Mouse (Mus musculus) heart, postnatal 0 days (tissue): ENCODE data around the gene Sec14l4. TPM values are rescaled to one million over a fixed set of nuclear protein-coding genes. Genes with fewer than 3 reads are reported as not detected.
"Not testable (repeated sequence)": the region's sequence is repeated elsewhere in the genome, so short reads cannot be mapped to it uniquely, and the experiment has no call there.

Experiments used
- ATAC-seq: fragments of 200-750 bp; cut with Nextera tagmentation; 2 replicates; pipeline ENCODE4 v1.8.0; 2017; ENCODE audit warnings: low read depth, moderate number of reproducible peaks, moderate library complexity; ENCODE audit not compliant: insufficient read depth
- DNase-seq: peaks from one replicate; pipeline ENCODE4 v3.0.0-alpha.2; 2016; ENCODE audit warnings: low spot score
- H3K27ac ChIP-seq: fragments of 300-500 bp; sonication (generic); 2 replicates; pipeline ENCODE4 v1.5.1; 2014; ENCODE audit warnings: low read depth, mild to moderate bottlenecking
- H3K27me3 ChIP-seq: fragments of 300-500 bp; sonication (generic); 2 replicates; pipeline ENCODE4 v1.6.1; 2014; ENCODE audit warnings: low read length, mixed read lengths; ENCODE audit not compliant: control insufficient read depth, insufficient read depth
- H3K36me3 ChIP-seq: fragments of 300-500 bp; sonication (generic); replicated peaks from 2 replicates; pipeline ENCODE4 v1.6.1; 2014; ENCODE audit warnings: low read length, mixed read lengths; ENCODE audit not compliant: control insufficient read depth, insufficient read depth
- H3K4me1 ChIP-seq: fragments of 300-500 bp; sonication (generic); 2 replicates; pipeline ENCODE4 v1.6.1; 2014; ENCODE audit warnings: antibody characterized with exemption; ENCODE audit not compliant: control insufficient read depth, insufficient read depth
- H3K4me2 ChIP-seq: fragments of 300-500 bp; sonication (generic); 2 replicates; pipeline ENCODE4 v1.6.1; 2014; ENCODE audit warnings: low read depth, mild to moderate bottlenecking, low read length, moderate library complexity
- H3K4me3 ChIP-seq: fragments of 300-500 bp; sonication (generic); 2 replicates; pipeline ENCODE4 v1.5.1; 2014; ENCODE audit warnings: low read depth, low read length
- H3K9ac ChIP-seq: fragments of 300-500 bp; sonication (generic); replicated peaks from 2 replicates; pipeline ENCODE4 v1.6.1; 2014; ENCODE audit warnings: low read depth, low read length, mixed read lengths
- H3K9me3 ChIP-seq: fragments of 300-500 bp; sonication (generic); replicated peaks from 2 replicates; pipeline ENCODE4 v1.6.1; 2016; ENCODE audit warnings: low read length; ENCODE audit not compliant: control insufficient read depth
- CTCF ChIP-seq: IDR thresholded peaks from 2 replicates; pipeline ENCODE4 v1.5.1; 2016; ENCODE audit warnings: antibody characterized with exemption, control low read depth, low read depth
- EP300 ChIP-seq: IDR thresholded peaks from 2 replicates; pipeline ENCODE4 v1.6.1; 2016; ENCODE audit warnings: antibody characterized with exemption, low read depth
- WGBS: fragments of 180-500 bp; shearing (Covaris S2); extraction: QIAGEN DNeasy Blood & Tissue Kit; methylation state at CpG from one replicate; pipeline ENCODE4 v1.1.7; 2014; 5-methylcytosine and 5-hydroxymethylcytosine counted together
- polyA plus RNA-seq: library from polyadenylated mRNA; unstranded; fragments of >200 nt; fragmentation: Nextera tagmentation; extraction: Ambion mirVana; gene quantifications from 2 replicates; pipeline ENCODE4 v1.2.1, GENCODE M21; 2015
- total RNA-seq: library from RNA; depleted of rRNA; stranded (reverse); fragments of >200 nt; gene quantifications from 2 replicates; pipeline ENCODE4 v1.2.3, GENCODE M21; 2014; ENCODE audit warnings: low replicate concordance

Gene Sec14l4
- total and polyA plus RNA-seq, 2 experiments from 2014 or later: not detected

GRCm38 (mm10) chr11:4012616-4013015 is 18.6 kb upstream of the Sec14l4 start:
- WGBS: 62% methylated on average over 1 of the region's 1 CpGs
- H3K27me3 ChIP-seq: no peaks in the 10 kb centered on the region
- no peaks in the 10 kb centered on the region for H3K36me3 ChIP-seq
- ATAC-seq (no peak), DNase-seq (no peak)
- no peak for TF ChIP-seq CTCF
- no peak for TF ChIP-seq EP300
- H3K4me2 ChIP-seq: no peak overlapping the region
- no peak overlapping the region for H3K4me3 ChIP-seq
- peaks cover 7% of the 10 kb centered on the region; the same call in 1 of the 2 replicates for H3K9me3 ChIP-seq
- H3K9ac ChIP-seq: no peak overlapping the region
- H3K27ac ChIP-seq: no peak overlapping the region
- H3K4me1 ChIP-seq: no peaks in the 10 kb centered on the region

GRCm38 (mm10) chr11:4015796-4016195 is 15.5 kb upstream of the Sec14l4 start:
- not testable (repeated sequence) for H3K4me2 ChIP-seq, H3K4me1 ChIP-seq, DNase-seq, H3K27me3 ChIP-seq, H3K27ac ChIP-seq, H3K36me3 ChIP-seq, ATAC-seq, H3K9me3 ChIP-seq, H3K9ac ChIP-seq, H3K4me3 ChIP-seq
- 84% methylated on average over 14 of the region's 14 CpGs for WGBS

GRCm38 (mm10) chr11:4022111-4022510 is 9.2 kb upstream of the Sec14l4 start:
- H3K9ac ChIP-seq, H3K27ac ChIP-seq, H3K4me1 ChIP-seq, H3K27me3 ChIP-seq, DNase-seq, H3K9me3 ChIP-seq, H3K4me2 ChIP-seq, H3K36me3 ChIP-seq, ATAC-seq, H3K4me3 ChIP-seq: not testable (repeated sequence)
- WGBS: 81% methylated on average over 13 of the region's 13 CpGs

- ATAC-seq: no peak
- DNase-seq: no peak
- H3K36me3 ChIP-seq: no peaks in the 10 kb centered on the region
- WGBS: 60% methylated on average over 2 of the region's 2 CpGs
- no peaks in the 10 kb centered on the region for H3K9me3 ChIP-seq
- H3K27ac ChIP-seq: no peak overlapping the region
- TF ChIP-seq CTCF (no peak), EP300 (no peak)
- no peak overlapping the region for H3K9ac ChIP-seq
- H3K4me3 ChIP-seq: no peak overlapping the region
- H3K4me1 ChIP-seq: no peaks in the 10 kb centered on the region
- no peak overlapping the region for H3K4me2 ChIP-seq
- no peaks in the 10 kb centered on the region for H3K27me3 ChIP-seq
Measured at GRCm38 (mm10) chr11:4023321-4023720, 7.9 kb upstream of the Sec14l4 start.

- no peak overlapping the region for H3K4me2 ChIP-seq
- H3K9me3 ChIP-seq: no peaks in the 10 kb centered on the region
- no peak overlapping the region for H3K27ac ChIP-seq
- peaks cover 7% of the 10 kb centered on the region; the same call in 1 of the 2 replicates for H3K27me3 ChIP-seq
- H3K9ac ChIP-seq: no peak overlapping the region
- DNase-seq (no peak), ATAC-seq (no peak)
- TF ChIP-seq EP300 (no peak), CTCF (no peak)
- no peaks in the 10 kb centered on the region for H3K4me1 ChIP-seq
- WGBS: 66% methylated on average over 8 of the region's 8 CpGs
- no peaks in the 10 kb centered on the region for H3K36me3 ChIP-seq
- H3K4me3 ChIP-seq: no peak overlapping the region
Measured at GRCm38 (mm10) chr11:4027066-4027465, 4.2 kb upstream of the Sec14l4 start.

GRCm38 (mm10) chr11:4027561-4028334 is 3.5 kb upstream of the Sec14l4 start:
- TF ChIP-seq EP300: no peak
- no peak for ATAC-seq

More at GRCm38 (mm10) chr11:4027561-4028334, 3.5 kb upstream of the Sec14l4 start:
- Histone ChIP-seq H3K27ac (no peak overlapping the region), H3K4me2 (no peak overlapping the region), H3K36me3 (no peaks in the 10 kb centered on the region), H3K9me3 (no peaks in the 10 kb centered on the region), H3K4me3 (no peak overlapping the region), H3K4me1 (no peaks in the 10 kb centered on the region), H3K27me3 (peaks cover 7% of the 10 kb centered on the region; the same call in 1 of the 2 replicates), H3K9ac (no peak overlapping the region)
- WGBS: 65% methylated on average over 9 of the region's 9 CpGs
- DNase-seq: no peak
